Mouse (Mus musculus): ENCODE data around the gene Vmn1r211.
"Not testable (repeated sequence)": the region's sequence is repeated elsewhere in the genome, so short reads cannot be mapped to it uniquely, and the experiment has no call there.

- TF ChIP-seq TAL1 (conservative IDR thresholded peaks at IDR 0.05; ENCODE audit: low read depth, low read length); GATA2 (IDR thresholded peaks at IDR 0.05; ENCODE audit: borderline replicate concordance, low read depth, low read length); CTCF (IDR thresholded peaks at IDR 0.05; ENCODE audit: low read depth, low read length); POLR2AphosphoS5 (IDR thresholded peaks at IDR 0.05; ENCODE audit: insufficient replicate concordance, low read depth, low read length); GATA1 (IDR thresholded peaks at IDR 0.05; ENCODE audit: borderline replicate concordance, low read length): not testable (repeated sequence)
These were observed 13.1 kb downstream of the Vmn1r211 start for GRCm38 (mm10) chr13:22844304-22844703.

Measured in G1E (cell line).